Mouse (Mus musculus) layer of hippocampus, adult 2 months (tissue): ENCODE results near the gene Ywhae. TPM values are rescaled to one million over a fixed set of nuclear protein-coding genes. Genes with fewer than 3 reads are reported as not detected.
A peak's percentile ranks its signal among the peaks of the same experiment; 100 is the strongest.

Source experiments
- DNase-seq, 2 experiments: peaks; one replicate each; pipeline ENCODE4 v3.0.0; 2022; ENCODE audit warnings: low spot score in 2 of 2
- H3K27ac ChIP-seq: fragments of 200-600 bp; 2 replicates; pipeline ENCODE4 v1.8.1; 2022
- H3K4me3 ChIP-seq: fragments of 200-600 bp; 2 replicates; pipeline ENCODE4 v1.8.1; 2022; ENCODE audit warnings: mild to moderate bottlenecking
- CTCF ChIP-seq: fragments of 200-600 bp; conservative IDR thresholded peaks from 2 replicates; pipeline ENCODE4 v1.8.1; 2022; ENCODE audit warnings: antibody characterized with exemption, mild to moderate bottlenecking, moderate library complexity
- total RNA-seq, 2 experiments: library from RNA; stranded (reverse); gene quantifications; 2 replicates each; pipeline ENCODE4 v1.2.3; 2021

Ywhae gene
- total RNA-seq, 2 experiments from 2014 or later, result 1,140 to 1,236 TPM

GRCm38 (mm10) chr11:75785897-75786296 lies 53.2 kb downstream of the Ywhae start:
- DNase-seq, result no peak

GRCm38 (mm10) chr11:75792535-75792934 lies 59.9 kb downstream of the Ywhae start:
- no peak for TF ChIP-seq CTCF
- H3K27ac ChIP-seq, result no peak overlapping the region
- H3K4me3 ChIP-seq, result peak overlapping the region; percentile 8
- no peak for DNase-seq

More at GRCm38 (mm10) chr11:75785897-75786296, 53.2 kb downstream of the Ywhae start:
- Histone ChIP-seq H3K27ac (no peak overlapping the region), H3K4me3 (no peak overlapping the region)
- no peak for TF ChIP-seq CTCF

- DNase-seq, result no peak
- Histone ChIP-seq H3K4me3 (peak overlapping the region; percentile 59; the same call in 1 of the 2 replicates), H3K27ac (peak overlapping the region; percentile 87; the same call in 1 of the 2 replicates)
- no peak for TF ChIP-seq CTCF
These were observed 60.7 kb downstream of the Ywhae start for GRCm38 (mm10) chr11:75793351-75793750.

GRCm38 (mm10) chr11:75794602-75795320 lies 62.1 kb downstream of the Ywhae start:
- peak overlapping the region; percentile 59 for H3K4me3 ChIP-seq
- TF ChIP-seq CTCF, result no peak
- DNase-seq, result no peak
- H3K27ac ChIP-seq, result peak overlapping the region; percentile 87

GRCm38 (mm10) chr11:75795321-75795636 lies 62.6 kb downstream of the Ywhae start:
- Histone ChIP-seq H3K4me3 (peak overlapping the region; percentile 59), H3K27ac (peak overlapping the region; percentile 87)
- TF ChIP-seq CTCF, result no peak
- no peak for DNase-seq

GRCm38 (mm10) chr11:75796029-75796445 lies 63.4 kb downstream of the Ywhae start, which contains the start of gene Doc2b:
Gene Doc2b (minus strand): TSS chr11:75796049.
- peak within 1 kb of the TSS; percentile 87 for H3K27ac ChIP-seq
- peak within 1 kb of the TSS; percentile 59 for H3K4me3 ChIP-seq
- TF ChIP-seq CTCF, result no peak
- DNase-seq, result peak; percentile 74 to 78

- H3K4me3 ChIP-seq, result peak overlapping the region; percentile 59
- no peak for TF ChIP-seq CTCF
- no peak for DNase-seq
- H3K27ac ChIP-seq, result peak overlapping the region; percentile 87
These were observed 64.0 kb downstream of the Ywhae start for GRCm38 (mm10) chr11:75796536-75797246.

GRCm38 (mm10) chr11:75801369-75801768 lies 68.7 kb downstream of the Ywhae start:
- Histone ChIP-seq H3K27ac (no peak overlapping the region), H3K4me3 (no peak overlapping the region)
- no peak for TF ChIP-seq CTCF
- DNase-seq, result no peak

GRCm38 (mm10) chr11:75801771-75802550 lies 69.3 kb downstream of the Ywhae start:
- Histone ChIP-seq H3K4me3 (no peak overlapping the region), H3K27ac (no peak overlapping the region)
- TF ChIP-seq CTCF, result no peak
- DNase-seq, result no peak

GRCm38 (mm10) chr11:75807486-75807885 lies 74.8 kb downstream of the Ywhae start:
- Histone ChIP-seq H3K4me3 (no peak overlapping the region), H3K27ac (no peak overlapping the region)
- TF ChIP-seq CTCF, result no peak; the same call in 1 of the 2 replicates
- no peak for DNase-seq

- Histone ChIP-seq H3K4me3 (no peak overlapping the region), H3K27ac (no peak overlapping the region)
- TF ChIP-seq CTCF, result no peak
- DNase-seq, result no peak
These were observed 77.9 kb downstream of the Ywhae start for GRCm38 (mm10) chr11:75810526-75810925.

- Histone ChIP-seq H3K4me3 (no peak overlapping the region), H3K27ac (peak overlapping the region; percentile 39; the same call in 1 of the 2 replicates)
- DNase-seq, result no peak
- no peak for TF ChIP-seq CTCF
These were observed 79.2 kb downstream of the Ywhae start for GRCm38 (mm10) chr11:75811900-75812299.

- Histone ChIP-seq H3K27ac (0 out of 2 replicates have a peak overlapping the region, but pooled peaks have one; percentile 8), H3K4me3 (no peak overlapping the region)
- no peak; the same call in 1 of the 2 replicates for TF ChIP-seq CTCF
- DNase-seq, result no peak
These were observed 80.4 kb downstream of the Ywhae start for GRCm38 (mm10) chr11:75813085-75813484.

Other genes starting within 250 kb of the Ywhae start
- gene Prpf8, start 246.1 kb upstream of the Ywhae start, total RNA-seq, result 100 to 1,000 TPM; 131 to 139 TPM
- 1 to 10 TPM; 1.6 to 1.7 TPM for gene Rilp, start 222.8 kb upstream of the Ywhae start, total RNA-seq
- gene Scarf1, start 219.3 kb upstream of the Ywhae start, total RNA-seq, result 1 to 10 TPM; 1.3 TPM
- gene Slc43a2, start 201.2 kb upstream of the Ywhae start, total RNA-seq, result 10 to 100 TPM; 43.0 to 53.4 TPM
- 100 to 1,000 TPM; 269 to 283 TPM for gene Pitpna, start 144.8 kb upstream of the Ywhae start, total RNA-seq
- 10 to 100 TPM; 49.4 to 50.4 TPM for gene Inpp5k, start 101.9 kb upstream of the Ywhae start, total RNA-seq
- 10 to 100 TPM; 16.5 to 19.9 TPM for gene Myo1c, start 82.4 kb upstream of the Ywhae start, total RNA-seq
- 100 to 1,000 TPM; 123 to 136 TPM for gene Crk, start 53.6 kb upstream of the Ywhae start, total RNA-seq
- gene Doc2b, start 63.2 kb downstream of the Ywhae start, total RNA-seq, result 10 to 100 TPM; 92.6 to 93.1 TPM
- gene Rph3al, start 205.6 kb downstream of the Ywhae start, total RNA-seq, result 1 to 10 TPM; 4.8 to 6.3 TPM